Mouse (Mus musculus) neural tube, embryonic 11.5 days (tissue): ENCODE measurements around the gene 6430531B16Rik. TPM values are rescaled to one million over a fixed set of nuclear protein-coding genes. Genes with fewer than 3 reads are reported as not detected.

Source experiments
- ATAC-seq: fragments of 200-750 bp; cut with Nextera tagmentation; 2 replicates; pipeline ENCODE4 v1.8.0; 2017; ENCODE audit warnings: moderate number of reproducible peaks, mild to moderate bottlenecking, moderate TSS enrichment, moderate library complexity; ENCODE audit not compliant: insufficient read depth, low FRiP score, low TSS enrichment
- DNase-seq: peaks from one replicate; pipeline ENCODE4 v3.0.0-alpha.2; 2015; ENCODE audit warnings: low spot score
- H3K27ac ChIP-seq: fragments of 300-500 bp; sonication (generic); 2 replicates; pipeline ENCODE4 v1.5.1; 2014; ENCODE audit warnings: low read depth, mild to moderate bottlenecking, low read length
- H3K27me3 ChIP-seq: fragments of 300-500 bp; sonication (generic); 2 replicates; pipeline ENCODE4 v1.6.1; 2014; ENCODE audit warnings: mild to moderate bottlenecking, low read length, mixed read lengths; ENCODE audit not compliant: control insufficient read depth, insufficient read depth
- H3K36me3 ChIP-seq: fragments of 300-500 bp; sonication (generic); 2 replicates; pipeline ENCODE4 v1.6.1; 2014; ENCODE audit warnings: mild to moderate bottlenecking, low read length, moderate library complexity, mixed read lengths; ENCODE audit not compliant: control insufficient read depth, insufficient read depth
- H3K4me1 ChIP-seq: fragments of 300-500 bp; sonication (generic); 2 replicates; pipeline ENCODE4 v1.6.1; 2014; ENCODE audit warnings: low read length, mixed read lengths; ENCODE audit not compliant: control insufficient read depth, insufficient read depth
- H3K4me2 ChIP-seq: fragments of 300-500 bp; sonication (generic); 2 replicates; pipeline ENCODE4 v1.6.1; 2014; ENCODE audit warnings: low read depth, mild to moderate bottlenecking, moderate library complexity
- H3K4me3 ChIP-seq: fragments of 300-500 bp; sonication (generic); 2 replicates; pipeline ENCODE4 v1.5.1; 2014; ENCODE audit warnings: low read depth, low read length
- H3K9ac ChIP-seq: fragments of 300-500 bp; sonication (generic); 2 replicates; pipeline ENCODE4 v1.6.1; 2014; ENCODE audit warnings: mild to moderate bottlenecking, low read length
- H3K9me3 ChIP-seq: fragments of 300-500 bp; sonication (generic); 2 replicates; pipeline ENCODE4 v1.6.1; 2016; ENCODE audit warnings: low read length; ENCODE audit not compliant: control insufficient read depth
- WGBS: fragments of 180-500 bp; shearing (Covaris S2); extraction: QIAGEN DNeasy Blood & Tissue Kit; methylation state at CpG from one replicate; pipeline ENCODE4 v1.1.7; 2014; 5-methylcytosine and 5-hydroxymethylcytosine counted together
- polyA plus RNA-seq: library from polyadenylated mRNA; unstranded; fragments of >200 nt; fragmentation: Nextera tagmentation; extraction: Ambion mirVana; gene quantifications from 2 replicates; pipeline ENCODE4 v1.2.1, GENCODE M21; 2014

Gene 6430531B16Rik
- polyA plus RNA-seq, 1 experiment from 2014 or later: not detected

DNA sequence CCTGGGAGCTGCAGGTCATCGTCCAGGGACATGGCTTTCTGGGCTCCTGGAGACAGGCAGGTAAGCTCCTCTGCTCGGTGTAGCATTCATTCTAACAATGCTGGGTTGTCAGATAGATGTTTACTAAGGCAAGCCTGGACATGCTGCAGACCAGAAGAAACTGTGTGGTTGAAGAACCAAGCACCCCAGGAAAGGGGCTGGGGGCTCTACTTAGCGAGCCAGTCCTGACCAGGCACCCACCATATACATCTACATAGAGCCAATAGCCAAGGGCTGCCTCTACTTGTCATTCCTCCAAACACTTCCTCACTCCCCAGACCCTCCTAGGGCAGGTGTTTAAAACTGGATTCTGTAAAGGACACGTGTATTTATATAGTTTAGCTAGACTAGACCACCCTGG, 15.6 kb upstream of the 6430531B16Rik start:
- ATAC-seq: no peak
- WGBS: 79% methylated on average over 4 of the region's 4 CpGs
- H3K4me3 ChIP-seq: no peak overlapping the region
- H3K9ac ChIP-seq: no peak overlapping the region
- H3K9me3 ChIP-seq: no peaks in the 10 kb centered on the region
- H3K4me2 ChIP-seq: no peak overlapping the region
- peaks cover 18% of the 10 kb centered on the region for H3K36me3 ChIP-seq
- no peaks in the 10 kb centered on the region for H3K27me3 ChIP-seq
- no peak for DNase-seq
- no peak overlapping the region for H3K27ac ChIP-seq
- H3K4me1 ChIP-seq: no peaks in the 10 kb centered on the region

GRCm38 (mm10) chr7:139993532-139993931, 15.0 kb upstream of the 6430531B16Rik start:
- Histone ChIP-seq H3K9me3 (no peaks in the 10 kb centered on the region), H3K36me3 (peaks cover 13% of the 10 kb centered on the region), H3K9ac (no peak overlapping the region), H3K4me1 (no peaks in the 10 kb centered on the region), H3K27me3 (no peaks in the 10 kb centered on the region), H3K4me2 (no peak overlapping the region), H3K27ac (no peak overlapping the region), H3K4me3 (no peak overlapping the region)
- no peak for DNase-seq
- ATAC-seq: no peak
- WGBS: 90% methylated on average over 6 of the region's 6 CpGs

DNA sequence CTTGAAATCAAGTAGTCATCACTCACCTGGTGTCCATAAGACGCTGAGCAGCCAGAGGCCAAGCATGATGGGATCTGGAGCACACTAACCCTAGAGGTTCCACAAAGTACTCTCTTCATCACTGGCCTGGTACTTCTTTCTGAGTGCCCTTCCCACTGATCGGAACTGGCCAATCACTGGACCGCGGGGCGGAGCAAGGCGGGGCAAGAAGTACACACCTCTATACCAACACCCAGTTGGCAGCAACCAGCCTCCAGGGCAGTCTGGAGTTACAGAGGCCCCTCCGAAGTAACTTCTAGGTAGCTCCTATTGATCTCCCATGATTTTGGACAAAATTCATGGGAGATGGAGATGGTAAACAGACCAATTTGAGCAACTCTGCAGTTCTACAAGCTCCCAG, 13.9 kb upstream of the 6430531B16Rik start, which contains the start of gene Adam8:
Gene Adam8, minus strand, starts transcription at position 157 of the 400 bp plus-strand sequence.
- DNase-seq: no peak
- no peaks in the 10 kb centered on the region for H3K9me3 ChIP-seq
- H3K4me3 ChIP-seq: no peak within 1 kb of the TSS
- H3K4me2 ChIP-seq: no peak within 1 kb of the TSS
- H3K27me3 ChIP-seq: no peaks in the 10 kb centered on the region
- peak; percentile 31; the same call in 1 of the 2 replicates for ATAC-seq
- 19% methylated on average over 7 of the region's 7 CpGs for WGBS
- H3K27ac ChIP-seq: no peak within 1 kb of the TSS
- no peak within 1 kb of the TSS for H3K9ac ChIP-seq
- H3K4me1 ChIP-seq: no peaks in the 10 kb centered on the region
- H3K36me3 ChIP-seq: peaks cover 9% of the 10 kb centered on the region

DNA sequence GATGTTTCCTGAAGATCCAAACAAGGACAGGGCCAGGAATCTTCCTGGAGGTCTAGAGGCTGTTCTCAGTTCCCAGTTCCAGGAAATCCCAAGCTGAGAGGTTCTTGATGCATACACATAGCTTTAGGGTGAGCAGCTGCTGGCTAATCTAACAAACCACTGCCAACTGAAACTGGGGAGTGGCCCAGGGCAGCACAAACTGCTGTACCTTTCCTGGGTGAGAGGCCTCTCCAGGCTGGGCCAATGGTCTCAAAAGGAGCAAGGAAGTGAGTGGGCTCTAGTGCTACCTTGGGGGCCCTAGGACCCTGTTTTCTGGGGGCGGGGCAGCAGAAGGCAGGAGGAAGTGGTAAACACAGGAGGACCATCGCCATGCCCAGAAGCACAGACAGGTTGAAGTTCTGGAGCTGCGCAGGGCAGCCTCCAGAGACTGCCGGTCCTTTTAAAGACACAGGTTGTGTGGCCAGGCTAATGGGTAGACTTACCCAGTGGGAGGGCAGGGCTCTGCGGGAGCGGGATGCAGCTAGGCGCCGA, 12.4 kb upstream of the 6430531B16Rik start:
- Histone ChIP-seq H3K27ac (no peak overlapping the region), H3K27me3 (no peaks in the 10 kb centered on the region), H3K9me3 (no peaks in the 10 kb centered on the region), H3K36me3 (0 out of 2 replicates have a peak, but pooled peaks cover 1% of the 10 kb centered on the region), H3K4me3 (no peak overlapping the region), H3K4me2 (no peak overlapping the region), H3K9ac (no peak overlapping the region), H3K4me1 (no peaks in the 10 kb centered on the region)
- WGBS: 79% methylated on average over 8 of the region's 8 CpGs
- ATAC-seq (no peak), DNase-seq (no peak)

GRCm38 (mm10) chr7:139988272-139988671, 9.7 kb upstream of the 6430531B16Rik start:
- Histone ChIP-seq H3K9ac (no peak overlapping the region), H3K4me1 (no peaks in the 10 kb centered on the region), H3K36me3 (no peaks in the 10 kb centered on the region), H3K27ac (no peak overlapping the region), H3K27me3 (no peaks in the 10 kb centered on the region), H3K4me2 (no peak overlapping the region), H3K4me3 (no peak overlapping the region), H3K9me3 (no peaks in the 10 kb centered on the region)
- no peak for ATAC-seq
- no peak for DNase-seq
- 88% methylated on average over 9 of the region's 9 CpGs for WGBS

GRCm38 (mm10) chr7:139984505-139984904, 6.0 kb upstream of the 6430531B16Rik start:
- DNase-seq (no peak), ATAC-seq (no peak)
- no peaks in the 10 kb centered on the region for H3K9me3 ChIP-seq
- no peaks in the 10 kb centered on the region for H3K36me3 ChIP-seq
- no peak overlapping the region for H3K27ac ChIP-seq
- no peak overlapping the region for H3K4me3 ChIP-seq
- H3K4me2 ChIP-seq: no peak overlapping the region
- no peaks in the 10 kb centered on the region for H3K4me1 ChIP-seq
- H3K27me3 ChIP-seq: no peaks in the 10 kb centered on the region
- 94% methylated on average over 11 of the region's 11 CpGs for WGBS
- no peak overlapping the region for H3K9ac ChIP-seq

- WGBS: 85% methylated on average over 11 of the region's 11 CpGs
- H3K9ac ChIP-seq: no peak overlapping the region
- H3K27me3 ChIP-seq: no peaks in the 10 kb centered on the region
- H3K4me1 ChIP-seq: peaks cover 6% of the 10 kb centered on the region; the same call in 1 of the 2 replicates
- DNase-seq (no peak), ATAC-seq (no peak)
- no peaks in the 10 kb centered on the region for H3K36me3 ChIP-seq
- no peak overlapping the region for H3K4me3 ChIP-seq
- H3K4me2 ChIP-seq: no peak overlapping the region
- no peak overlapping the region for H3K27ac ChIP-seq
- no peaks in the 10 kb centered on the region for H3K9me3 ChIP-seq
These were observed 3.5 kb upstream of the 6430531B16Rik start for GRCm38 (mm10) chr7:139982058-139982457.

DNA sequence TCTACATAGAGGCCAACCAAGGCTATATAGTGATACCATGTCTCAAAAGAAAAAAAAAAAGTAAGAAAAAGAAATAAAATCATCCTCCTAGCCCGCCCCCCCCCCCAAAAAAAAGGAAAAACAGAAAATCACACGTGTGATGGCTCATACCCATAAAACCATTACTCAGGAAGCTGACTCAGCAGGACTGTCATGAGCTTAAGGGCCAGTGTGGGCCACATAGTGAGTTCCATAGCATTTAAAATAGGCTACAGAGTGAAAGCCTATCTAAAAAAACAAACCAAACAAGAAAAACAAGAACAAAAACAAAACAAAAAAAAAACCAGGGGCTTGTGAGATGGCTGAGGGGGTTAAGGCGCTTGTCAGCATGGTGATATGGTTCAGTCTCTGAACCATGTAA, 2.2 kb upstream of the 6430531B16Rik start:
- Histone ChIP-seq H3K4me3 (no peak overlapping the region), H3K27me3 (no peaks in the 10 kb centered on the region), H3K4me1 (peaks cover 6% of the 10 kb centered on the region; the same call in 1 of the 2 replicates), H3K36me3 (no peaks in the 10 kb centered on the region), H3K4me2 (no peak overlapping the region), H3K27ac (no peak overlapping the region), H3K9me3 (no peaks in the 10 kb centered on the region), H3K9ac (no peak overlapping the region)
- WGBS: 54% methylated on average over 3 of the region's 3 CpGs
- DNase-seq (no peak), ATAC-seq (no peak)

- no peak overlapping the region for H3K9ac ChIP-seq
- no peak for DNase-seq
- H3K4me1 ChIP-seq: peaks cover 6% of the 10 kb centered on the region; the same call in 1 of the 2 replicates
- H3K36me3 ChIP-seq: no peaks in the 10 kb centered on the region
- WGBS: 53% methylated on average over 13 of the region's 13 CpGs
- peak overlapping the region; percentile 91 for H3K4me2 ChIP-seq
- H3K27ac ChIP-seq: no peak overlapping the region
- peak overlapping the region; percentile 54 for H3K4me3 ChIP-seq
- peak; percentile 60 for ATAC-seq
- no peaks in the 10 kb centered on the region for H3K27me3 ChIP-seq
- no peaks in the 10 kb centered on the region for H3K9me3 ChIP-seq
These were observed 610 bp upstream of the 6430531B16Rik start for GRCm38 (mm10) chr7:139979011-139979719.
